Mouse (Mus musculus) lung, postnatal 0 days (tissue): Measurements from ENCODE around the gene Kcnb1.

ENCODE experiments used
- CTCF ChIP-seq: IDR thresholded peaks from 2 replicates; pipeline ENCODE4 v1.5.1; 2016; ENCODE audit warnings: antibody characterized with exemption, mild to moderate bottlenecking
- EP300 ChIP-seq: IDR thresholded peaks from 2 replicates; pipeline ENCODE4 v1.6.1; 2016; ENCODE audit warnings: antibody characterized with exemption, mild to moderate bottlenecking, control low read depth

DNA sequence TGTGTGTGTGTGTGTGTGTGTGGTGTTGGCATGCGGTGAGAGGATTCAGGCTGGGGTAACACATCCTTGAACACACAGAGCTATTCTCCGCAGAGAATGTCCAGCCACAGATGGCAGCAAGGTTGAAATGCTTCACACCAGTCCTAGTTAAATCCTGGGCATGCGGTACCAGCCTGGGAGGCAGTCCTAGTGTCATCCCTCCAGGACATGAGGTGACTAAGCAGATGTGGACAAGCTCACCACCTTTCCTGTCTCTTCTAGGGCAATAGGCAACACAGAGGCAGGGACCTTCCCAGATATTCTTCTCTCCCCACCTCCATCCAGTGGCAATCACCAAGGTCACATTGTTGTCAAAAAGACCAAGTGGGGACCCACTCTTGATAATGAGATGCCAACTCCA, 47.7 kb downstream of the Kcnb1 start:
- TF ChIP-seq CTCF (no peak), EP300 (no peak)
